Mouse (Mus musculus) erythroblast, adult 5-6 weeks (primary cell): ENCODE data around the gene Tpm3. TPM values are rescaled to one million over a fixed set of nuclear protein-coding genes. Genes with fewer than 3 reads are reported as not detected.
A peak's percentile ranks its signal among the peaks of the same experiment; 100 is the strongest.

ENCODE experiments used
- ATAC-seq: replicated peaks from 2 replicates; pipeline ENCODE4 v1.8.0; 2016; ENCODE audit warnings: moderate number of reproducible peaks, mild to moderate bottlenecking, moderate TSS enrichment, inconsistent platforms; ENCODE audit not compliant: poor library complexity, low FRiP score, severe bottlenecking
- total RNA-seq, 2 experiments: library from RNA; stranded (forward) in 1 of 2; stranded (reverse) in 1 of 2; fragments of 150-400 nt in 1 of 2; fragments of 200-764, 138-1000 nt in 1 of 2; gene quantifications; 2 replicates each; pipeline versions ENCODE4 v1.2.3 to v1.2.4; 2015 to 2017; ENCODE audit warnings: low replicate concordance in 2 of 2

The Tpm3 gene
- 132 and 146 TPM in 2 replicates for total RNA-seq (2015; ENCODE audit: low replicate concordance)
- total RNA-seq (2017; ENCODE audit: low replicate concordance) = 200 and 233 TPM in 2 replicates

DNA sequence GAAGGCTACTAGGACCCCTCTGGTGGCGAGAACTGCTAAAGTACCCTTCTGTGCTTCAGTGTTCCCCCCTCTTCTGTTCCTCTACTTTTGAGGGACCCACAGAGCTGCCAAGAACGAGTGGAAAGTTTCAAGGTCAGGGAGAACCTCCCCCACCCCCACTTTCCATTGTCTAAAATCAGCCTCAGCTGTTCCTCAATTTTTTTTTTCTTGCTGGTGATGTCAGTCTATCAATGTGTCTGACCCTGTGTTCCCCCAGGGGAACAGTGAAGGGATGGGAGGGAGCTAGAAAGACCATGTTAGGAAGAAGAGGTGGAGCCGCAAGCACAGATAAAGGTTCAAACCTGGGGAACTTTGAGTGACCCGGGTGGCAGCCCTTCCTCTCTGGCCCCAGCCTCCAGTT lies at the start of gene Tpm3:
Gene Tpm3 (plus strand): TSS at position 356 of the 400 bp plus-strand sequence.
- no peak for ATAC-seq

DNA sequence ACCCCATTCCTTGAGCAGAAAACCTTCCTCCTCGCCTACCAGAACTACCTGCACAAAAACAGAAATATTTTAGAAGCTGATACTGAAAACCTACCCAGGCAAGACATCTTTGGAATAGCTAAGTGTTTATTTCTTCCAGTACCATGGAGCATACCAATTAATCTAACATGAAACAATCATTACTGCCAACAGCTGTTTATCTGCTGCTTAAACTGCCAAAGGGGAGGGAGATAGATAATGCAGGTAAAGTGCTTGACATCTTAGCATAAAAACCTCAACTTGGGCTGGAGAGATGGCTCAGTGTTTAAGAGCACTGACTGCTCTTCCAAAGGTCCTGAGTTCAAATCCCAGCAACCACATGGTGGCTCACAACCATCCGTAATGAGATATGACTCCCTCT lies 37.8 kb upstream of the Tpm3 start:
- ATAC-seq = no peak

DNA sequence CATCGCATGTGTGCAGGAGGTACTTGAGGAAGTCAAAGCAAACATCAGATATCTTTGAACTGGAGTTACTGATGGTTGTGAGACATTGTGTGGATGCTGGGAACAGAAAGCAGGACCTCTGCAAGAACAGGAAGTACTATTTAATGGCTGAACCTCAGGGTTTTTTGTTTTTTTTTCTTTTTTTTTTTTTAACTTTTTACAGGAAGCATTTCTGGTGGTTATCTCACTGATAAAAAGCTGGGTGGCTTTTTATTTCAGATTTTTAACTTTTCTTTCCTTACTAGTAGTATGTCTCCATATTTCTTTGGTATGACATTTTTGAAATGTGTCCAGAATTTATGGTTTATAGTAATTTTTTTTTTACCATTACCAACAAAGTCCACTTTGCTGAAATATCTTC lies 36.2 kb upstream of the Tpm3 start:
- no peak for ATAC-seq

DNA sequence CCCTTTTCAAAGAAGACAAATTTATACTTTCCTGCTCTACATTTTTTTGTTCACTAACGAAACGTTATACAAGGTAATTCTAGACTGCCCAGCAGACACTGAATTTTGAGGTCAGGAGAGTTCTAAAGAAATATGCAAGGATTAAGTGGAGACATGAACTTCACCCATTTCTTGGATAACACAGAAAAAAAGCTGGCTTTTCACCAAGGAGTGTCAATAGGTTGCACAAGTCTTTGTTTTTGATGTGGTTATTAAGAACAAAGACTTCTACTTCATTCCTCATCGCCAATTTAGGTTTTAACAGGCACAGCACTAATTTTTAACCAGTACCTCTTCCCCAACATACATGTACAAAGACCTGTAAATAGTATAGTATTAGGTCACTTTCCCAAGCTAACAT lies 22.8 kb upstream of the Tpm3 start:
- no peak for ATAC-seq

DNA sequence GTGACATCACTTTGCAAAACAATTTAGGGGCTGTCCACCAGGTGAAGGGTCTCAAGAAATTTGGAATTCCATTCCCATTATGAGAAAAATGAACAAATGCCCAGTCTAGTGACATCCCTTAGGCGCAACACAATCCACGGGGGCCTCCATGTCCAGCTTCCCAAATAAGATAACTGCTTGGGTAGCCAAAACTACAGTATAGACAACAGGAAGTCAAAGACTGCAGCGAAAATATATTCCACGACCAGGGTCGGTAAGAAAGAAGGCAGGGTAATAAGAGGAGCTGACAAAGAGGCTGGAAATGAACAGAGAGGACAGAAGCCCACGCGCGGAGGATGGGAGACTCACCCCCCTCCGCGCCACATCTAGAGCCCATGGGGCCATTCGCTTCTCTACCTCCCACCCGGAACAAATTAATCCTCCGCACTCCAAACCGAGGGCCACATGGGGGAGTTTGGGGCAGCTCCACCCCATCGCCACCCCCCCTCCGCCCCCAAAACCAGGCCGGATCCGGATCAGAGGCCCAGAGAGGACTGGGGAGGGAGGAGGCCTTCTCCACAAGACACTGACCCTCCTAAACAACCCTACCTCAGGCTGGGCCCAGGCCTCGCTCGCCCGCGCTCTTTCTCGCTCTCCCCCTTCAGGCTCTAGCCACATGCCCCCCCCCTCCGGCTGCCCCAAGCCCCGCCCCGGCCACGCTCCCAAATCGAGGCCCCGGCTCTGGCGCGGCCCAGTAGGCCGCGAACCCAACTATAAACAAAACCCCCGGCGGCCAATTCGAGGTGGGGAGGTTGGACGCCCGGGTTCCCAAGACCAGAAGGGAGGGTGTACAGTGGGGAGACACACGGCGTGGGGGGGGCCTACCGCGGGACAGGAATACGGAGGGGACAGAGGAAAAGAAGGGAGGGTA lies 20.8 kb upstream of the Tpm3 start, which contains the start of gene 4933434E20Rik:
Gene 4933434E20Rik (plus strand): TSS at position 196 of the 910 bp plus-strand sequence.
- peak; percentile 20; the same call in 1 of the 2 replicates for ATAC-seq

DNA sequence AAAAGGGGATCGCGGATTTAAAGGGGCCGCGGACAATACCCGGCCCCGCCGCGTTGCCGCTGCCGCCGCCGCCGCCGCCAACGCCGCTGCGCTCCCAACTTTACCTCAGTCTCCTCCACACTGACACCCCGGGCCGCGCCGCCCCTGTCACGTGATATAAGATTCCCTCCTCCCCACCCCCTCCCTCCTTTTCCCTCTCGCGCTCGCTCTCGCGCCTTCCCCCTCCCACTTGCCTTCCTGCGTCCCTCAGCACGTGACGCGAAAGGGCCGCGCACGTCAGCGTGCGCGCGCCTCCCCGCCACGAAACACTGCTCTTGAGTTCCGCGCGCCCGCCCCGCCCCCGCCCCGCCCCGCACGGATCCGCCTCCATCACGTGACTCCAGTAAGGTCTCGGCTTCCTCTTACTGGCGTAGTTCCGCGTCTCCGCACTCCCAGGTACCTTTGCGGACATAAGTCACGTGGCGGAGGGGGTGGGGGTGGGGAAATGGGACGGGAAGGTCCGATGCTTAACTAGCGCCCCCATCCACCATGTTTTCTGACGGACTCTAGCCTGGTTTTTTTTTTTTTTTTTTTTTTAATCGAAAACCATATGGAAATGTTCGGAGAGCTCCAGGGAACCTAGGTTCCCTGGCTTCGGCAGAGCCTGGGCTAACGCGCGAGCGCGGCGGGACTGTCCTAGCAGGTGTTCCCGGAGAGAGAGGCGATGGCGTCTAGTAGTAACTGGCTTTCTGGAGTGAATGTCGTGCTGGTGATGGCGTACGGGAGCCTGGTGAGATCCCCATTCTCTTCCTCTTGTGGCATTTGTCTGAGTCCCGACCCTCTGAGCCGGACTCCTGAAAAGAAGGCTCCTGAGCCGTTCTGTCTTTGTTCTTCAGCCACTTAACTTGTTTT lies 19.9 kb upstream of the Tpm3 start, which contains the start of gene Ubap2l:
Gene Ubap2l (minus strand): TSS at position 278 of the 891 bp plus-strand sequence.
- peak; percentile 87 for ATAC-seq

DNA sequence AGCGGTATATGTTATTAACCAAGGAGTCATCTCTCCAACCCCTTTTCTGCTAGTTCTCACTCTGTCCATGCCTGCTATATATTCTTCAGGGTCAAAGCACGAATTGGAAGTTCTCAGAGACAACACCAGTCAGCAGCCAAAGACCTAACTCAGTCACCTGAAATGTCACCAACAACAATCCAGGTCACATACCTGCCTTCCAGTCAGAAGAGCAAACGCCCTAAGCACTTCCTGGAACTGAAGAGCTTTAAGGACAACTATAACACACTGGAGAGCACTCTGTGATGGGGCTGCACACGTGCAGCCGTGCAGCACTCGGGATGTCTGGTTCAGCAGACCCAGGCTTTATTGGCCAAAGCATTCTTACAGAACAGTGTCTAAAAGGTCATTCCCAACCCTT lies 10.9 kb upstream of the Tpm3 start:
- no peak for ATAC-seq

DNA sequence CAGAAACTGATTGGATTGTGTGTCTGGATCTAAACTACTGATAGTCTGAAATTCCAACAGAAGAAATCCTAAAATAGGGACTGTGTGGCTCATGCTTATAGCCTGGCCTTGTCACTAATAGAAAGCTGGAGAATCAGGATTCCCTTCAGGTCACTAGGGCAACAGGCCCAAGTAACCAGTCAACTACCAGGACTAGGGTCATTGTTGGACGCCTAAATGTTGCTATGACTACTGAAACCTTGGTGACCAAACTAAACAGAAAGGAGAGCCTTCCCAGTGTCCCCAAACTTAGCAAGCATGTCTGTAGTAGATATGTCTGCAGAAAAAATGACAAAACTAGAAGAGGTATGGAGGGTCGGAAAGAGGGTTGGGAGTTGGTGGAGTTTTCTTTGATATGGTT lies 9.9 kb upstream of the Tpm3 start:
- ATAC-seq = no peak

DNA sequence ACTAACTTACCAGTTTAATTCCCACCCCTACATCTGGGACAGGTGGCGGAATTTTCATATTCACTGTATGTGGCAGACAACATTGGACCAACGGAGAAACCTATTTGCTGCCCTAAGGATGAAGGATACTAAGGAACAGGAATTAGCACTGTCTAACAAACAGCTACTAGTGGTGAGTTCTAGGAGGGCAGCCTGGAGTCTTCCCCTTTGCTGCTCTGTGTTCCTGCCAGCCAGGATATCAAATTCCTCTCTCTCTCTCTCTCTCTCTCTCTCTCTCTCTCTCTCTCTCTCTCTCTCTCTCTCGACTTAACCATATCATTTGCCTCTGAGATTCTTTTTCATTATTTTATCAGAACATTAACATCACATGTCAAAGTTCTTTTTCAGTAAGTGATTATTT lies 8.1 kb upstream of the Tpm3 start:
- ATAC-seq = no peak

DNA sequence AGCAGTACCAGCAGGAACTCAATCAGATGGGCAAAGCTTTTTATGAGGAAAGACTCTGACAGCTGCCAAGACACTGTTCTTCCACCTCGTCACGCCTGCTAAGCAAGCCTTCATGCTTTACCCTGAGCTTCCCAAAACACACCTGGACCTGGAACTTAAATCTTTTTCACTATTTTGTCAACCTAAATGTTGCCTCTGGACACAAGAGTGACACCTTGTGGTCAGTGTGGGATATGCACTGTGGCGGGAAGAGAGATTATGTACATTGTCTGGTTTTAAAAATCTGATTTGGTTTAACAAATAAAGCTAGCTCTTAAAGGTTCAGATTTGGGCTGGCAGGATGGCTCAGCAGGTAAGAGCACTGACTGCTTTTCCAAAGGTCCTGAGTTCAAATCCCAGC lies 6.9 kb upstream of the Tpm3 start:
- peak; percentile 72 for ATAC-seq

DNA sequence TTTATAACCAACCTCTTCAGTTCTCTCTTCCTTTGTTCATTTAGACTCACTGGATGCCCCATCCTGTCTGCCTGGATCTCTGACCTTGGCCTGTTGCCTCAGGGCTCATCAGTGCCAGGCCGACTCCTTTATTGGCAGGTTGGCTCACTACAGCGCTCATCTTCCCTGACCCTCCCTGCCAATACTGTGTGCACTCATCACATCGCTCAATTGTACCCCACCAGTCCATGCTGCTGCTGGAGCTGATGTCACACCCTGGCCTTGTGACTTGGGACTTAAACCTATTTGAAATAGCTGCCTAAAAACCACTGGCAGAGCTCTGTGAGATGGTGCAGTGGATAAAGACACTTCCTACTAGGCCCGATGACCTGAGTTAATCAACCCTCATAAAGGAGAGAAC lies 4.6 kb upstream of the Tpm3 start:
- no peak for ATAC-seq

DNA sequence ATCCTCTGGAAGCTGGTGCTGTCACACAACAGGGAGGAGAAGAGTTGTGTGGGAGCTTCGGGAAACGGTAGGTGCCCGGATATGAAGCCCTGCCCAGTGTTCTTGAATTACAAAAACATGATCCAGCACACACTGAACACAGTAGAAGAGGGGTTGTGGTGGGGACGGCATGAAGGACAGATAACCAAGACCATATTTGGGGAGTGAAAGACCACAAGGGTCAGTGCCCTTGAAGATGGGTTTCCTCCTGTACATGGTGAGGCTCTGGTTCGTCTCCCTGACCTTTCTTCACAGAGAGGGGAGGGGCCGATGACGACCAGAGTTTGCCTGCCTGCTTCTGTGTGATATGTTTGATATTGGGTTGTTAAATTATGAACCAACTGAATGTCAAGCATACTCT lies 2.8 kb upstream of the Tpm3 start:
- ATAC-seq = no peak

DNA sequence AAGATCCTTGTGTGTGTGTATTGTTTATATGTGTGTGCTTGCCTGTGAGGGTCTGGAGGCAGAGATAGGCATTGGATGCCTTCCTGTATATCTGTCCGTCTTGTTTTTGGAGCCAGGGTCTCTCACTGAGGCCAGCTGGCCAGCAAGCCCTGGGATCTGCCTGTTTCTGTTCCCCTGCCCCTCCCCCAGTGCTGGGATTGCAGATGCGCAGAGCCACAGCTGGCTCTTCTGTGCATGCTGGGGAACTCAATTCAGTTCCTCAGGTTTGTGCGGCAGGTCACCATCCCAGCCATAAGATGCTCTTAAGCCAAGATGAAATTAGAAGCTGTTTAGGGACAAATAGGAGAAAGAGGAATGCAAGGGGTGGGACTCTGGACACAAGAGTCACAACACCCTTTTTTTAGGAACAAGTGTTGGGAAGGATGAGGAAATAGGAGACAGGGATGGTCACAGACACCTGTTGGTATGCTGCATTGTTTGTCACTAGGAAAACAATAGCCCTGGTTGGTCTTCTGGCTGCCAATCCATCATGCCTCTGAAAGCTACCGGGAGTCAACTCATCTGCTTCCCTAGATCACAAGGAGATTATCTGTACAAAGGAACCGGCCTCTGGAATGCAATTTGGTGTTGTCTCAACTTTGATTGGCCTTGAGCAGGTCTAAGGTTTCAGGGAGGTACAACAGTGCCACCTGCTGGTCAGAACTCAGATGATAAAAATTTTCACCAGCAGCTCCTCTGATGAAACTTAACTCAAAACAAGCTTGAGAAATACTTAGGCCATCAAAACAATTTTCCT lies 4.7 kb downstream of the Tpm3 start:
- no peak for ATAC-seq

DNA sequence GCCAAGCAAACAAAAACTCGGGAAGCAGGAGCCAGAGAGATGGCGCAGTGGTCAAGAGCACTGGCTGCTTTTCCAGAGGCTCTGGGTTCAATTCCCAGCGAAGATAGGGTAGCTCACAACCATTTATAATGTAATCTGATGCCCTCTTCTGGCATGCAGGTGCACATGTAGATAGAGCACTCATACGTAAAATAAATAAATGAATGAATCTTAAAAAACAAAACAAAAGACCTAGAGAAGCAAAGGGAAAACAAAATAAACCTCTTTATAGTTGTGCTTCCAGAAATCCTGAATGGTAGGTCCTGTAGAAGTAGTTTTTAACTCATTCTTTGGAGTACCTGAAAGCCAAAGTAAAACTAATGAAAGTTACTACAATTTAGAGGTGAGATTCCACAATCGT lies 5.8 kb downstream of the Tpm3 start:
- ATAC-seq = no peak

DNA sequence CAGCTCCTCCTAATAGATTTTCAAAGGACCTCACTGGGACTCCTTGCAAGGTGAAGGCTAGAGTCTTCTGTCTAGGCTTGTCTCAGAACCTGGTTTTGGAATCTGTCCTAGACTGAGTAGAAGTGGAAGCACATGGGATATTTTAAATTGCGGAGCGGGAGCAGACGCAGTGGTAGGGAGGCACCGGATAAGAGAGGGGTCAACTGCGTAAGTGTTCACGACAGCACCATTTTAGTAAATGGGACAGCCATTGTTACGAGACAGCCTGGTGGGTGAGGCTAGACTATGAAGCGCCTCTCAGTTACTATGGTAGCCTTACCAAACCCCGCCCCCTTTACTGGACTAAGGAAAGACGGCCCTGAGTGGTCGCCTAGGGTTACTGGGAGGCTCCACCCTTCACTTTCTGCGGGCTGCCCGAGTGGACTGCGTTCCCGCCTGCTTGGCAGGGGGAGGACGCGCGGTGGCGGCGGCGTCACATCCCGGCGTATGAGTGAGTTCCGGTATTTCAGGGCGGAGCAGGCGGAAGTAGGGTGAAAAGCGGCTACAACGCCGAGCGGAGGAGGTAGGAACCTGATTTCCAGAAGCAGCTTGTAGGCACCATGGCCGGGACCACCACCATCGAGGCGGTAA lies 6.8 kb downstream of the Tpm3 start:
- ATAC-seq = peak; percentile 91

DNA sequence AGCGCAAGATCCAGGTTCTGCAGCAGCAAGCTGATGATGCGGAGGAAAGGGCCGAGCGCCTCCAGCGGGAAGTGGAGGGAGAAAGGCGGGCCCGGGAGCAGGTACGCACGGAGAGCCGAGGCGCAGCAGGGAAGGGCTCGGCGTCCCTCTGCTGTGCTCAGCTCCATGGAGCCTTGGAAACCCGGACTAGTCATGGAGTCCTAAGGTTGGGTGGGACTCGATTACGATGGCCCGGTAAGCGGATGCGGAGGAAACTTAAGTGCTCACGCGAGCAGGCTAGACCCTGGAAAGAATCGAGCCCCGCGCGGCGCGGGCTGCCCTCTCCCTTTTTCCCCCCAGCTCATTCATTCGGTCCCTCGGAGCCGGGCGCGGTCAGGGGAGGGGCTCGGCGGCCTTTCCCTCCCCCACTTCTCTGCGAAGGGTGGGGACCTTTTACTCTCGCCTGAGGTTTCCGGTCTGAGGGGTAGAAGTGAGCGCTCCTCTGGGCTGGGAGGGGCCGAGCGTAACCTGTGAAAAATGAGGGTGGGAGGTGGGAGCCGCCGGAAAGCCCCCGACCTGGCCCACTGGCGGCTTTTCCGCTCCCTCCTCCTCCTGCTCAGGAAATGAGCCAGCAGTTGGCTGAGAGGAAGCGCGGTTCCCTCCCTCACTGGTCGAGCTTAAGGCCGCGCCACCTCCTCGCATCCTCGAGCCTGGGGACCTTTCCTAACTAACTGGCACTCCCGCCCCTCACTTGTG lies 7.5 kb downstream of the Tpm3 start:
- peak; percentile 59 for ATAC-seq

DNA sequence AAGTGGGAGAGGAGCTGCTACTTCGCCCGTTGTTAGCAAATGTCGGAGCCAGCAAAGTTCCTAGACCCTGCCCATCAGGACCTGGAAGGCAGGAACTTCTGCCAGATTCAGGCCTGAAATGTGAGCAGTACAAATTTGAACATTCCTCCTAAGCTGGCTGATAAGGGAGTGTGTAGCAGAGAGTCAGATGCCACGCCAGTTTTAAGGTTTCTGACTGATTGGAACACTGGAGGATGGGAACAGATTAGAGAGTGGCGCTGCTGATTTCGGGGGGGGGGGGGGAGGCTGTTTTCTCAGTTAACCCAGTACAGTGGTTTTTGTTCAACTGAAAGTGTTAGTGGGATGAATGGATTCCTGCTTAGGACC lies 8.0 kb downstream of the Tpm3 start:
- peak; percentile 17; the same call in 1 of the 2 replicates for ATAC-seq

DNA sequence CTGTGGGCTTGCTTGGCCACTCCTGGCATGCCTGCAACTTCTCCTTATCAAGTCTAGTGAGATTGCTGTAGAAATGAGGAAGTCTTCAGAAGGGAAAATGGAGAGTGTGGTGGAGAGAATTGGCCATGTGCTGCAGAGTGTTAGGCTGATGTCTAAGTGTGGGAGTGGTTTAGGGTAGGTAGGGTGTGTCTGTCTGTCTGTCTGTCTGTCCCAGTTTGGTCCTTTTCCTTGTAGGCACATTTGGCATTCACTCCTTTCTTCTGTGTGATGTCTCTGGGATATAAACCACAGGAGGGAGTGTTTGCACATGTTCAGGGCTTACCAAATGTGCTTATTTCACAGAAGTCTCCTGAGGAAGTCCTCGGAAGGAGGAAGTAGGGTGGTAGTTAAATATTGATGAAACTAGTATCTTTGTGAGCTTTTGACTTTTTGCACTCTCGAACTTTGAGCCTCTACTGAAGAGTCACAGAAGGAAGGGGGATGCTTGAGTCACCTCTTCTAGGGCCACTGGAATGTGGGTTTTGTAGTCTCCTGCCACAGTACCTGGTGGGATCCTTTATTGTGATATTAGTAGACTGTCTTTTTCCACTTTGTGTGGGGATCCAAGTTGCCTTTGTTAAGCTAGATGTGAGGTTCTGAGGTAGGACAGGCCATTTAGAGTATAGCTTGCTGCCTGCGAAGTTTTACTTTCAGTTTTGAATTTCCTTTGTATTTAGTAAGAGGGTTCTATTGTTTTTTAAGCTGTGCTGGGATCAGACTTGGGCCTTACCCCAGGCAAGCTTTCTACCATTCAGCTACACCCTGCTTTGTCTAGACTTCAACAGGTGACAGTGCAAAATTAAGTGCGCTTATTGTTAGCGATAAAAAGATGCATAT lies 9.2 kb downstream of the Tpm3 start:
- no peak for ATAC-seq
